Mouse (Mus musculus) adrenal gland, adult 2 months (tissue): ENCODE results near the gene Atat1. TPM values are rescaled to one million over a fixed set of nuclear protein-coding genes. Genes with fewer than 3 reads are reported as not detected.

Experiments used
- microRNA-seq, 2 experiments: library from miRNA; unstranded; fragments of <30 nt; microRNA quantifications; one replicate each; pipeline ENCODE4 v1.2.0; 2021
- polyA plus RNA-seq: library from polyadenylated mRNA; depleted of rRNA; stranded (reverse); fragments of >200 nt; gene quantifications from 2 replicates; pipeline ENCODE4 v1.2.3, GENCODE M21; 2012; rRNA removed
- total RNA-seq, 2 experiments: library from RNA; stranded (reverse); gene quantifications; 2 replicates each; pipeline ENCODE4 v1.2.3; 2021

Gene Atat1
- total and polyA plus RNA-seq, 3 experiments = 27.4 to 128 (median 40.0) TPM

Small RNAs within 50 kb of the gene (microRNA-seq; reads per million reads assigned to microRNA genes)
- gene Gm28033 = 0.88 to 1.2 reads per million in 2 experiments
- 0 to 0.41 reads per million in 2 experiments for gene Mir1894

Other genes with a start within 250 kb of the Atat1 start
- 10 to 100 TPM; 36.4 to 38.6 TPM for gene Vars2, start 242.5 kb downstream of the Atat1 start, total RNA-seq
- gene Vars2, start 242.5 kb downstream of the Atat1 start, polyA plus RNA-seq = 75.5 and 77.3 TPM in 2 replicates
- gene Gtf2h4, start 236.3 kb downstream of the Atat1 start, total RNA-seq = 10 to 100 TPM; 18.6 to 25.3 TPM
- gene Gtf2h4, start 236.3 kb downstream of the Atat1 start, polyA plus RNA-seq = 22.5 and 23.4 TPM in 2 replicates
- 10 to 100 TPM; 30.0 to 58.8 TPM for gene Ddr1, start 205.5 kb downstream of the Atat1 start, total RNA-seq
- gene Ddr1, start 205.5 kb downstream of the Atat1 start, polyA plus RNA-seq = 58.0 and 61.6 TPM in 2 replicates
- 10 to 100 TPM in 1 of 2 experiments, 1 to 10 TPM in 1; 9.6 to 13.8 TPM for gene Ier3, start 88.4 kb downstream of the Atat1 start, total RNA-seq
- gene Ier3, start 88.4 kb downstream of the Atat1 start, polyA plus RNA-seq = 17.1 and 17.6 TPM in 2 replicates
- 10 to 100 TPM; 59.0 to 74.4 TPM for gene Flot1, start 86.8 kb downstream of the Atat1 start, total RNA-seq
- gene Flot1, start 86.8 kb downstream of the Atat1 start, polyA plus RNA-seq = 61.0 and 66.2 TPM in 2 replicates
- 100 to 1,000 TPM; 152 to 198 TPM for gene Tubb5, start 71.8 kb downstream of the Atat1 start, total RNA-seq
- 137 and 156 TPM in 2 replicates for gene Tubb5, start 71.8 kb downstream of the Atat1 start, polyA plus RNA-seq
- gene Mdc1, start 68.6 kb downstream of the Atat1 start, total RNA-seq = 10 to 100 TPM; 15.4 to 20.8 TPM
- gene Mdc1, start 68.6 kb downstream of the Atat1 start, polyA plus RNA-seq = 3.6 and 5.9 TPM in 2 replicates
- 1 to 10 TPM; 3.3 to 4.8 TPM for gene Nrm, start 48.8 kb downstream of the Atat1 start, total RNA-seq
- 9.3 and 11.7 TPM in 2 replicates for gene Nrm, start 48.8 kb downstream of the Atat1 start, polyA plus RNA-seq
- 10 to 100 TPM; 27.3 to 42.6 TPM for gene Ppp1r18, start 44.5 kb downstream of the Atat1 start, total RNA-seq
- gene Ppp1r18, start 44.5 kb downstream of the Atat1 start, polyA plus RNA-seq = 37.3 and 45.3 TPM in 2 replicates
- gene Dhx16, start 30.3 kb downstream of the Atat1 start, total RNA-seq = 10 to 100 TPM; 40.5 to 46.2 TPM
- 42.6 and 46.1 TPM in 2 replicates for gene Dhx16, start 30.3 kb downstream of the Atat1 start, polyA plus RNA-seq
- 10 to 100 TPM; 51.6 to 52.6 TPM for gene 2310061I04Rik, start 12.6 kb downstream of the Atat1 start, total RNA-seq
- gene 2310061I04Rik, start 12.6 kb downstream of the Atat1 start, polyA plus RNA-seq = 112 and 122 TPM in 2 replicates
- 100 to 1,000 TPM; 111 to 114 TPM for gene Mrps18b, start 6.3 kb upstream of the Atat1 start, total RNA-seq
- 91.6 and 101 TPM in 2 replicates for gene Mrps18b, start 6.3 kb upstream of the Atat1 start, polyA plus RNA-seq
- 100 to 1,000 TPM in 1 of 2 experiments, 10 to 100 TPM in 1; 64.6 to 140 TPM for gene Ppp1r10, start 6.4 kb upstream of the Atat1 start, total RNA-seq
- 24.7 and 32.8 TPM in 2 replicates for gene Ppp1r10, start 6.4 kb upstream of the Atat1 start, polyA plus RNA-seq
- gene Abcf1, start 59.7 kb upstream of the Atat1 start, total RNA-seq = 10 to 100 TPM; 83.5 to 86.8 TPM
- gene Abcf1, start 59.7 kb upstream of the Atat1 start, polyA plus RNA-seq = 66.0 and 78.9 TPM in 2 replicates
- 10 to 100 TPM; 38.1 to 53.1 TPM for gene Gnl1, start 69.8 kb upstream of the Atat1 start, total RNA-seq
- gene Gnl1, start 69.8 kb upstream of the Atat1 start, polyA plus RNA-seq = 26.9 and 29.6 TPM in 2 replicates
- gene Prr3, start 70.2 kb upstream of the Atat1 start, total RNA-seq = 10 to 100 TPM; 19.5 to 19.8 TPM
- 19.1 and 20.6 TPM in 2 replicates for gene Prr3, start 70.2 kb upstream of the Atat1 start, polyA plus RNA-seq
- 1 to 10 TPM; 6.6 to 8.2 TPM for gene H2-T24, start 110.5 kb upstream of the Atat1 start, total RNA-seq
- 3.6 and 3.7 TPM in 2 replicates for gene H2-T24, start 110.5 kb upstream of the Atat1 start, polyA plus RNA-seq
- 10 to 100 TPM; 49.7 to 65.2 TPM for gene H2-T23, start 122.8 kb upstream of the Atat1 start, total RNA-seq
- 156 and 162 TPM in 2 replicates for gene H2-T23, start 122.8 kb upstream of the Atat1 start, polyA plus RNA-seq
- gene H2-T22, start 132.7 kb upstream of the Atat1 start, total RNA-seq = 10 to 100 TPM; 32.2 to 42.9 TPM
- gene H2-T22, start 132.7 kb upstream of the Atat1 start, polyA plus RNA-seq = 34.7 and 38.6 TPM in 2 replicates
- gene Gm6034, start 132.9 kb upstream of the Atat1 start, total RNA-seq = under 1 TPM in 1 of 2 experiments, not detected in 1; 0.23 TPM
- gene Gm6034, start 132.9 kb upstream of the Atat1 start, polyA plus RNA-seq = 0.10 and 0.50 TPM in 2 replicates
- gene Gm11127, start 148.3 kb upstream of the Atat1 start, total RNA-seq = 1 to 10 TPM; 4.4 to 8.2 TPM
- not detected in 2 replicates for gene Gm11127, start 148.3 kb upstream of the Atat1 start, polyA plus RNA-seq
- under 1 TPM in 1 of 2 experiments, not detected in 1; 0.41 TPM for gene Gm19684, start 211.6 kb upstream of the Atat1 start, total RNA-seq
- gene Gm19684, start 211.6 kb upstream of the Atat1 start, polyA plus RNA-seq = 0.33 and 0.36 TPM in 2 replicates
- not detected for gene Gm7030, start 219.3 kb upstream of the Atat1 start, total RNA-seq
- not detected in 2 replicates for gene Gm7030, start 219.3 kb upstream of the Atat1 start, polyA plus RNA-seq